Mouse (Mus musculus) testis, adult 2 months (tissue): ENCODE measurements at regions not wholly inside any gene's neighbourhood (a gene's known extent, or its start where the extent isn't known, plus 50 kb on each side); places are given as distances from the start of the nearest gene placed in this dataset.

Source experiments
- CTCF ChIP-seq: fragments of 200-500 bp; IDR thresholded peaks from 2 replicates; pipeline ENCODE4 v1.5.1; 2012; ENCODE audit warnings: low read depth, mild to moderate bottlenecking, inconsistent platforms, low read length, moderate library complexity; ENCODE audit not compliant: control insufficient read depth, insufficient read depth, insufficient replicate concordance
- POLR2A ChIP-seq: fragments of 200-500 bp; IDR thresholded peaks from 2 replicates; pipeline ENCODE4 v1.6.1; 2012; ENCODE audit warnings: low read depth, mild to moderate bottlenecking, inconsistent platforms, low read length, moderate library complexity; ENCODE audit not compliant: control insufficient read depth

GRCm38 (mm10) chr5:24255421-24255820 lies 90.7 kb downstream of the Nupl2 start:
- TF ChIP-seq CTCF, result no peak
- TF ChIP-seq POLR2A, result no peak
